Mouse (Mus musculus) heart, postnatal 0 days (tissue): ENCODE measurements at regions not wholly inside any gene's neighbourhood (a gene's known extent, or its start where the extent isn't known, plus 50 kb on each side); places are given as distances from the start of the nearest gene placed in this dataset.
"Not testable (repeated sequence)": the region's sequence is repeated elsewhere in the genome, so short reads cannot be mapped to it uniquely, and the experiment has no call there.

ENCODE experiments used
- ATAC-seq: fragments of 200-750 bp; cut with Nextera tagmentation; 2 replicates; pipeline ENCODE4 v1.8.0; 2017; ENCODE audit warnings: low read depth, moderate number of reproducible peaks, moderate library complexity; ENCODE audit not compliant: insufficient read depth
- DNase-seq: peaks from one replicate; pipeline ENCODE4 v3.0.0-alpha.2; 2016; ENCODE audit warnings: low spot score
- H3K27ac ChIP-seq: fragments of 300-500 bp; sonication (generic); 2 replicates; pipeline ENCODE4 v1.5.1; 2014; ENCODE audit warnings: low read depth, mild to moderate bottlenecking
- H3K27me3 ChIP-seq: fragments of 300-500 bp; sonication (generic); 2 replicates; pipeline ENCODE4 v1.6.1; 2014; ENCODE audit warnings: low read length, mixed read lengths; ENCODE audit not compliant: control insufficient read depth, insufficient read depth
- H3K36me3 ChIP-seq: fragments of 300-500 bp; sonication (generic); replicated peaks from 2 replicates; pipeline ENCODE4 v1.6.1; 2014; ENCODE audit warnings: low read length, mixed read lengths; ENCODE audit not compliant: control insufficient read depth, insufficient read depth
- H3K4me1 ChIP-seq: fragments of 300-500 bp; sonication (generic); 2 replicates; pipeline ENCODE4 v1.6.1; 2014; ENCODE audit warnings: antibody characterized with exemption; ENCODE audit not compliant: control insufficient read depth, insufficient read depth
- H3K4me2 ChIP-seq: fragments of 300-500 bp; sonication (generic); 2 replicates; pipeline ENCODE4 v1.6.1; 2014; ENCODE audit warnings: low read depth, mild to moderate bottlenecking, low read length, moderate library complexity
- H3K4me3 ChIP-seq: fragments of 300-500 bp; sonication (generic); 2 replicates; pipeline ENCODE4 v1.5.1; 2014; ENCODE audit warnings: low read depth, low read length
- H3K9ac ChIP-seq: fragments of 300-500 bp; sonication (generic); replicated peaks from 2 replicates; pipeline ENCODE4 v1.6.1; 2014; ENCODE audit warnings: low read depth, low read length, mixed read lengths
- H3K9me3 ChIP-seq: fragments of 300-500 bp; sonication (generic); replicated peaks from 2 replicates; pipeline ENCODE4 v1.6.1; 2016; ENCODE audit warnings: low read length; ENCODE audit not compliant: control insufficient read depth
- CTCF ChIP-seq: IDR thresholded peaks from 2 replicates; pipeline ENCODE4 v1.5.1; 2016; ENCODE audit warnings: antibody characterized with exemption, control low read depth, low read depth
- EP300 ChIP-seq: IDR thresholded peaks from 2 replicates; pipeline ENCODE4 v1.6.1; 2016; ENCODE audit warnings: antibody characterized with exemption, low read depth
- WGBS: fragments of 180-500 bp; shearing (Covaris S2); extraction: QIAGEN DNeasy Blood & Tissue Kit; methylation state at CpG from one replicate; pipeline ENCODE4 v1.1.7; 2014; 5-methylcytosine and 5-hydroxymethylcytosine counted together

- no peaks in the 10 kb centered on the region for H3K9me3 ChIP-seq
- no peak overlapping the region for H3K4me3 ChIP-seq
- ATAC-seq = no peak
- no peaks in the 10 kb centered on the region for H3K36me3 ChIP-seq
- no peak overlapping the region for H3K27ac ChIP-seq
- whole genome bisulfite sequencing = 85% methylated on average over 1 of the region's 1 CpGs
- H3K4me2 ChIP-seq = no peak overlapping the region
- no peak overlapping the region for H3K9ac ChIP-seq
- H3K4me1 ChIP-seq = no peaks in the 10 kb centered on the region
- no peaks in the 10 kb centered on the region for H3K27me3 ChIP-seq
- no peak for TF ChIP-seq CTCF
- no peak for TF ChIP-seq EP300
- DNase-seq = no peak
These were observed 491.2 kb downstream of the Tns1 start for GRCm38 (mm10) chr1:73633071-73633470.

DNA sequence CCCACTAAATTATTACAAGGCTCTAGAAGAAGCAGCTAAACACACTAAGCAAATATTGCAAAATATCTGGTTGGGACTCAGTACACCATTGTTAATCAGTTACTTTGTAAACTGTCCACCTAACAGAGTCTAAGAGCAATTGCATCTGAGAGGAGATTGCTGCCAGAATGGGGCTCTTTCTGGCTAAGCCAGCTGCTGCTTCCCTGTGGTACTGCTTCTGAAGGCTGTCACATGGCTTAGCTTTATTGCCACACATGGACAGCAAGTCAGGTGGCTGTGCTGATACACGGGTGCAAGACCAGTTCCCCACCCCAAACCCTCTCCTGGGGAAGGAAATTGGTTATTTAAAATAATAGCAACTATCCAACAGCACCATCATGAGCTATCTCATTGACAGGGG lies 493.9 kb downstream of the Tns1 start:
- DNase-seq = no peak
- H3K27me3 ChIP-seq = no peaks in the 10 kb centered on the region
- H3K4me3 ChIP-seq = no peak overlapping the region
- no peaks in the 10 kb centered on the region for H3K4me1 ChIP-seq
- H3K4me2 ChIP-seq = no peak overlapping the region
- ATAC-seq = no peak
- H3K9ac ChIP-seq = no peak overlapping the region
- no peak overlapping the region for H3K27ac ChIP-seq
- H3K36me3 ChIP-seq = no peaks in the 10 kb centered on the region
- 32% methylated on average over 1 of the region's 1 CpGs for WGBS
- TF ChIP-seq CTCF (no peak), EP300 (no peak)
- H3K9me3 ChIP-seq = no peaks in the 10 kb centered on the region

- Histone ChIP-seq H3K4me1 (no peaks in the 10 kb centered on the region), H3K36me3 (no peaks in the 10 kb centered on the region), H3K9me3 (no peaks in the 10 kb centered on the region), H3K27ac (no peak overlapping the region), H3K27me3 (no peaks in the 10 kb centered on the region), H3K4me2 (no peak overlapping the region), H3K4me3 (no peak overlapping the region), H3K9ac (no peak overlapping the region)
- DNase-seq = no peak
- no peak for ATAC-seq
- no peak for TF ChIP-seq EP300
- no peak for TF ChIP-seq CTCF
- 63% methylated on average over 5 of the region's 5 CpGs for WGBS
These were observed 498.9 kb downstream of the Tns1 start for GRCm38 (mm10) chr1:73625365-73625764.

GRCm38 (mm10) chr1:73621121-73621520 lies 503.1 kb downstream of the Tns1 start:
- not testable (repeated sequence) for H3K27me3 ChIP-seq, ATAC-seq, H3K36me3 ChIP-seq, H3K4me3 ChIP-seq, H3K9me3 ChIP-seq, DNase-seq, H3K9ac ChIP-seq, H3K4me1 ChIP-seq, H3K4me2 ChIP-seq, H3K27ac ChIP-seq
- WGBS = 91% methylated on average over 5 of the region's 5 CpGs

DNA sequence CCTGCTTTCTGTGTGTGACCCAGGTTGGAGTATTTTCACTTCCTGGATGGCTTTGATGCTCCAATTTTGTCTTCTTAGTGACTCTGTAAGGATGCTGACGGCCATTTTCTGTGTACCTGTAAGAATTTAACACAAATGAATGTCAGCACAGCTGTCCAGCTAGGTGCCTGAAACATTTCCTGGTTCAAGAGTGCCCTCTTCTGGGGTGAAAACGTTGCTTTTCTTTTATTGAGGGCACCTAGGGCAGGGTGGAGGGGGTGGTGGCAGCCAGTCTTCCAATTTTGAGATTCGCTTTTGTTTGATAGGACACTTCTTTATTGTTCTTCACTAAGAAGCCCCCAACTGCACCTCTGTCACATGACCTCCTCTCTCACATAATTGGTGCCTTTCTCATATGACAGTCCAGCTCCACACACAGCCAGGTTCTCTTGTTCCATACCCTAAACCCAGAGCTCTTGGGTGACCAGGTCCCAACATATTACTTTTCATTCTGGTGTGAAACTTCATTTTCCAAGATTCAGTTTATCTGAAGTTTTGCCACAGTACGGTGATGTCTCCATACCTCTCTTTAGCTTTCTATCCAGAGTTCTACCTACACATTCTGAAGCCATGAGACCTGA lies 505.6 kb downstream of the Tns1 start:
- no peaks in the 10 kb centered on the region for H3K27me3 ChIP-seq
- no peak for ATAC-seq
- H3K9me3 ChIP-seq = no peaks in the 10 kb centered on the region
- H3K4me2 ChIP-seq = no peak overlapping the region
- no peaks in the 10 kb centered on the region for H3K36me3 ChIP-seq
- peak; percentile 64 for TF ChIP-seq CTCF
- TF ChIP-seq EP300 = no peak
- no peaks in the 10 kb centered on the region for H3K4me1 ChIP-seq
- DNase-seq = peak; percentile 46
- no peak overlapping the region for H3K27ac ChIP-seq
- no peak overlapping the region for H3K9ac ChIP-seq
- H3K4me3 ChIP-seq = no peak overlapping the region
- WGBS = 41% methylated on average over 4 of the region's 4 CpGs

DNA sequence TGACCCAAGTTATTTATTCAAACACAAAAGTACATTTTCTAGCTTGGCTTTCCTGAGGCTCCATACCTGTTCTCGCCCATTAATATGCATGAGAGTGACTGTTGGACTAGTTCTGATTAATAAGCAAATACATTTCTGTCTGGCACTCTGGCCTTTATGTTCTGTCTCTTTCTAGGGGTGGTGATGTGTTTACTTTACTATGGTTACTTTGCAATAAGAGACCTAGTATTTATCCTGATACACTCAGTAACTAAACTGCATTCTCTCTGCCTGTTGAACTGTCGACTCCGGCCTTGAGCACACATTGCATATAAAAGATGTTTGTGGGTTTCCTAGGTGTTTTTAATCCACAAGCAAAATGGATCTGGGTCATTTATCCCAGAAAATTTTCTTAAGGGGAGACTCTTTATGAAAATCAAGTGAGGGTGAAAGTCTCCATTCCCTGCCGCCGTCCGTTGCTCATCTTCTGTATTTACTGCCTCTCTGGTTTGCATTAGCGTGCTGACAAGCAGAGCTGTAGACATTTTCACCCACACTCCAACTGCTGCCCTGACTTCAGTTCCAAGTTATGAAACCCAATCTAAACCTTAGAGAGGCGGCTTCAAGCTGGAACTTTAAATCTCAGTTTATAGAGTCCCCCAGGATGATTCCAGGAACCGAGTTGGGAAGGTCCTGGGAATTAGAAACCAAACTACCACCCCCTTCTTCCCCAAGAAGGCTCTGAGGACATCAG lies 530.4 kb downstream of the Tns1 start:
- no peaks in the 10 kb centered on the region for H3K4me1 ChIP-seq
- ATAC-seq = no peak
- no peak for DNase-seq
- H3K27me3 ChIP-seq = no peaks in the 10 kb centered on the region
- H3K4me3 ChIP-seq = no peak overlapping the region
- H3K27ac ChIP-seq = no peak overlapping the region
- TF ChIP-seq EP300 (no peak), CTCF (no peak)
- no peaks in the 10 kb centered on the region for H3K9me3 ChIP-seq
- H3K36me3 ChIP-seq = no peaks in the 10 kb centered on the region
- H3K9ac ChIP-seq = no peak overlapping the region
- no peak overlapping the region for H3K4me2 ChIP-seq
- 85% methylated on average over 9 of the region's 9 CpGs for WGBS
